Mouse (Mus musculus) duodenum, adult 2 months (tissue): Measurements from ENCODE around the gene Olfr202. TPM values are rescaled to one million over a fixed set of nuclear protein-coding genes. Genes with fewer than 3 reads are reported as not detected.

Experiments
- polyA plus RNA-seq: library from polyadenylated mRNA; depleted of rRNA; stranded (reverse); fragments of >200 nt; gene quantifications from 2 replicates; pipeline ENCODE4 v1.2.3, GENCODE M21; 2012; ENCODE audit warnings: low replicate concordance; rRNA removed

The Olfr202 gene
- polyA plus RNA-seq: not detected in 2 replicates

GRCm38 (mm10) chr16:59286693-59287092 lies at the start of gene Olfr202:
Olfr202 (minus strand) TSS chr16:59286793.

GRCm38 (mm10) chr16:59331038-59331437 lies 44.4 kb upstream of the Olfr202 start, which contains the start of gene Olfr205:
Olfr205 (minus strand) TSS chr16:59331138.

DNA sequence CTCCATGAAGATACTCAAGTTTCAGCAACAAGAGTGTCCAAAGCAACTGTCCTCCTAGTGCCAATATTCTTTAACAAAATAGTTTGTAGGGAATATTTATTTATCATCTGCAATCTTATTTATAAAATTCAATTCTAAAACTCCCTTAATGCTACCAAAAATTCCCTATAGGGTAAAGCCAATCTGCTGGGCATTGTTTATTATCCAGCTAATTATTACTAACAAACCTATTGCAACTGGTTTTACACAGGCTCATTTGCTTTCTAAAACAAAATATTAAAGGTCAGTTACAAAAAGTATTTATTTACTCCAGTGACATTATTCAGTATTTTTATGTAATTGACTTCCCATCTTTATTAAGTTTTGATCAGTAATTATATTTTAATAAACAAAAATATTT lies 31.6 kb upstream of the Olfr202 start, which contains the start of gene Olfr204:
Olfr204 (minus strand) TSS at position 101 of the 400 bp plus-strand sequence.

DNA sequence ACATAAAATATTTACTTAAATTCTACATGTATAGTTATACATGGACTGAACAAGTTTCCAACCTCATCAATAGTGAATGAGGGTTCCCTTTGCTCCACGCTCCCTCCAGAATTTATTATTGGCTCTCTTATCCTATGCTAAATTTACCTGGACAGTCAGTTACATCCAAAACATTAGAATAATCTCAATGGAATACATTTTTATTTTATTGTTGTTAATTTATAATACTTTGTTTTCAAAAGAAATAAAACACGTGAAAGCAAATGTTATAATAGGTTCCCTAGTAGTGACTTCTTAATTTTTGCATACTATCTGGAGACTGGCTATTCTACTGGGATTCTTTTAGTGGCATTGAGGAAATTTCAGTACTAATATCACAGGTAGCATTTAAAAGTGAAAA lies 12.0 kb upstream of the Olfr202 start, which contains the start of gene Olfr203:
Olfr203 (plus strand) TSS at position 301 of the 400 bp plus-strand sequence.

DNA sequence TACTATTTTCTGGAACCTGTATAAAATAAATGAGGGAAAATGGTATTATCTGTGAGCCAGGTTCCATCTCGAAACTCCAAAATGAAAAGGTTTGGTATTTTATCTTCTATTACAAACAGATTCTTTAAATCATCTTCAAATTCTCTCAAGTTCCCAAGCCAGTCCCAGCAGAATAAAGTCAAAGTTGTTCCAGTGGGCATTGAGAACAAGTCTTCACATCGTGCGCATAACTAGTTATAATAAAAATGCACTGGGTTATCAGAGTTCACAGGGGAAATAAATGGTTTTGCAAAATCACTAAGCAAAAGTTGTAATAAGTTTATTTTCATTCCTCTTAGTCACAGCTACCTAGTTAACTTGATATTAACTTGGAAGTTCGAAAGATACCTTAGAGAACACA lies 14.1 kb downstream of the Olfr202 start, which contains the start of gene Olfr201:
Olfr201 (minus strand) TSS at position 101 of the 400 bp plus-strand sequence.

Other genes with a start within 250 kb of the Olfr202 start
- gene Olfr187, start 247.0 kb downstream of the Olfr202 start, polyA plus RNA-seq: not detected in 2 replicates
- gene Olfr190, start 208.8 kb downstream of the Olfr202 start, polyA plus RNA-seq: not detected in 2 replicates
- not detected in 2 replicates for gene Olfr191, start 197.0 kb downstream of the Olfr202 start, polyA plus RNA-seq
- gene Olfr193, start 174.9 kb downstream of the Olfr202 start, polyA plus RNA-seq: not detected in 2 replicates
- not detected in 2 replicates for gene Olfr194, start 165.7 kb downstream of the Olfr202 start, polyA plus RNA-seq
- not detected in 2 replicates for gene Olfr195, start 139.7 kb downstream of the Olfr202 start, polyA plus RNA-seq
- not detected in 2 replicates for gene Olfr196, start 116.3 kb downstream of the Olfr202 start, polyA plus RNA-seq
- gene Olfr198, start 83.3 kb downstream of the Olfr202 start, polyA plus RNA-seq: not detected in 2 replicates
- not detected in 2 replicates for gene Olfr199, start 67.0 kb downstream of the Olfr202 start, polyA plus RNA-seq
- gene Olfr201, start 14.2 kb downstream of the Olfr202 start, polyA plus RNA-seq: not detected in 2 replicates
- not detected in 2 replicates for gene Olfr203, start 12.1 kb upstream of the Olfr202 start, polyA plus RNA-seq
- not detected in 2 replicates for gene Olfr204, start 31.5 kb upstream of the Olfr202 start, polyA plus RNA-seq
- not detected in 2 replicates for gene Olfr205, start 44.3 kb upstream of the Olfr202 start, polyA plus RNA-seq
- not detected in 2 replicates for gene Olfr206, start 62.5 kb upstream of the Olfr202 start, polyA plus RNA-seq
- not detected in 2 replicates for gene Olfr209, start 77.2 kb upstream of the Olfr202 start, polyA plus RNA-seq
- gene Gabrr3, start 120.5 kb upstream of the Olfr202 start, polyA plus RNA-seq: not detected in 2 replicates
- gene Riox2, start 185.0 kb upstream of the Olfr202 start, polyA plus RNA-seq: 0.95 and 1.9 TPM in 2 replicates